Mouse (Mus musculus) spleen, postnatal 4 days (tissue): ENCODE measurements around the gene Ccdc71.

Source experiments
- DNase-seq, 2 experiments: peaks; one replicate each; pipeline ENCODE4 v3.0.0; 2022; ENCODE audit warnings: low spot score in 2 of 2

Ccdc71 gene

DNA sequence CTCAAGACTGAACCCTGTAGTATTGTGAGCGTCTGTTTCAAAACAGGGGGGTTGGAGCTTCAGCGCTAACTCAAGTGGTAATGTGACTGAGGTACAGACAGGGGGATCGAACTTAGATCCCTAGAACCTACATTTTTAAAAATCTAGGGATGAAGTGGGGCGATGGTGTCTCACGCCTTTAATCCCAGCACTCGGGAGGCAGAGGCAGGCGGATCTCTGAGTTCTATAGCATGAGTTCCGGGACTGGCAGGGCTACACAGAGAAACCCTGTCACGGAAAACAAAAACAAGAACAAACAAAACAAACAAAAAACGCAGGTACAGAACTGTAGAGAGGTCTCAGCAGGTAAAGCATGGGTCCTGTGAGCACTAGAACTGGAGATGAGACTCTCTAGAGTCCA is 3.4 kb upstream of the Ccdc71 start:
- no peak for DNase-seq

DNA sequence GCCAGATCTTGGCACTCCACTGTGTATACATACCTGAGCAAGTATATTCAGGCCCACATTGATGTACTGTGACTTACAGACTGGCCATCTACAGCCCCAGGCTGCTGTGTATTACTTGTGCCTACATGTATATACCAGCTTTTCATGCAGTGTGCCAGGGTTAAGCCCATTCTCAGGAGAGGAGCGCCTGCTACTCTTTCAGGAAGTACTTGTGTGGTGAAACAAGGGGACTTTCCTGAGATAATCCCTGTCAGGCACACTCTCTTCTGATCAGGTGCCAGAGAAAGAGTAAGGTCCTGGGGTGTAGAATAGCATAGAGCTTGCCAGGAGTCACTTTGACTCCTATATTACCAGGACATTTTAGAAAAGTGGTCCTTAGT is 398 bp upstream of the Ccdc71 start:
- DNase-seq = no peak

DNA sequence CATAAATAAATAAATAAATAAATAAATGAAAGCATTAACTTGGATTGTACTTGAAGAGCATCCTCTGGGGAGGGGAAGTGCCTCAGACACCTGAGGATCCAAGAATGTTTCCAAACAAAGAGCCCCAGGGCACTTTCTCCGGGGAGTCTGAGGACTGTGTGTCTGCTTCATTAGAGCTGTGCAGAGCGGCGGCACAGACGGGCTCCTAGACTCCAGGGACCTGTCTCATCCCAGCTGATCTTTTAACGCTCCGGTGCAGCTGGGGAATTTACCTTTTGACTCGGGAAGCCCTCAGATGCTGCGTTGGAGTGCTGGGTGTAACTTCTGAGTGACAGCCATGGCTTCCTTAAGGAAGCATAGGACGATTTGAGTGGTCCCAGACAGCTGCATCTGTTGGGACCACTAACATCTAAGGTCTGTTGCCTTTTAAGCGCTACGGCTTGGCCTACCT is 879 bp downstream of the Ccdc71 start, which contains the start of gene Klhdc8b:
Gene Klhdc8b (minus strand): TSS at position 401 of the 451 bp plus-strand sequence.
- DNase-seq = no peak

DNA sequence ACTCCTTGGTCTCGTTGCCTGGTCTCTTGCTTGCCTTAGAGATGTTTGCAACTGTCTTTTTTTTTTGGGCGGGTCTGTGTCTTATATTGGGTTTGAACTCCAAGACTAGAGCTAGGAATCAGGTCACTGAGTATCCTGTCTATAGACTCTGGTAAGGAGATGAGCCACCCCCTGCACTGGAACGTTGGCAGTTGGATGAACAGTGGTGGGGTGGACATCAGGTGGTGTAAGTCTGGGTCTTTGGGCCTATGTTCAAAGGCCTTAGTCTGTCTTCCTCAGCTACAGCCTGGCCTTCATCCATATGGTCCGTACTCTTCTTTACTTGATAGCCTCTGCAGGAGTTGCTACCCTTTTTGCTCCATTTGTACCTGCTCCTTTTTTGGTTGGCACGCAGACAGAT is 1.3 kb downstream of the Ccdc71 start:
- no peak for DNase-seq

DNA sequence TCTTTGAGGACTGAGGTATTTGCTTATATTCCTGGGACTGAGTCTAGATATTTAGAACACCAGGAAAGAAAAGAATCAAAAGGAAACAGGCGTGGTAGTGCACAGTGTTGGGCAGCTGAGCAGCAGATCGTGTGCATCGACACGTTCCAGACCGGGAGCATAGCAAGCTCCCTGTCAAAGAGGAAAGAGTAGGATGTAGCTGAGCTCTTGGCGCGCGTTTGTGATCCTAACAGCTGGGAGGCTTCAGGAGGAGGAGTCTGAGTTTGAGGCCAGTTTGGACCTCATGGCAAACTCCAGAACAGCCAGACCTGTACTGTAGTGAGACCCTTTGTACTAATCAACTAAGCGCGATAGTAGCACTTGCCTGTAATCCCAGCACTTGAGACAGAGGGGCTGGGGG is 1.9 kb downstream of the Ccdc71 start:
- no peak for DNase-seq

DNA sequence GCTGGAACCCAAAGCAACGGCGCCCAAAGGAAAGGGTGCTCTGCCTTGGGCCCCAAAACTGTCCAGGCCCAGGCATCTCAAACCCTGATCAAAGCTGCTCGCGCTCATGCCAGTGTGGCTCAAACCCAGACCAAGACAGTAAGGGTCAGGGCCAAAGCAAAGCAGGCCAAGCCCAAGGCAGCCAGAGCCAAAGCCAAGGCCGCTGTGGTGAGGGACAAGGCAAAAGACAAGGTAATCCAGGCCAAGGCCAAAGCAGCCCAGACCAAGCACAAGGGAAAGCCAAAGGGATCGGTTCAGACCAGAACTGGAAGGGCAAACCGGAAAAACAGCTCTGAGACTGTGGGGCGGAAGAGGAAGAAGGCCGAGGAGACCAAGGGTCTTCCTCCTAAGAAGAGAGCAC is 3.4 kb downstream of the Ccdc71 start:
- DNase-seq = no peak

DNA sequence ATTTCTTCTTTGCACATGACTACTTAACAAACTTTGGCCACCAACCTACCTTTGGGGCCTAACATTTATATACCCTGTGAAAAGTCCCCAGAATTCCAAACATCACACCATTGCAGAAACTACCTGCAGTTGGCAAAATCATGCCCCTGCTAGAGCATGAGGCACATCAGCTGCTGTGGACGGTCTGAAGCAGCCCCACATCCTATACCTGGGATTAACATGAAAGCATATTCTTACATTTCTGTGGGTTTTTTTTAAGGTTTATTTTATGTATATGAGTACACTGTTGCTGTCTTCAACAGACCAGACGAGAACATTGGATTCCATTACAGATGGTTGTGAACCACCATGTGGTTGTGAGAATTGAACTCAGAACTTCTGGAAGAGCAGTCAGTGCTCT is 5.9 kb downstream of the Ccdc71 start:
- DNase-seq = no peak

DNA sequence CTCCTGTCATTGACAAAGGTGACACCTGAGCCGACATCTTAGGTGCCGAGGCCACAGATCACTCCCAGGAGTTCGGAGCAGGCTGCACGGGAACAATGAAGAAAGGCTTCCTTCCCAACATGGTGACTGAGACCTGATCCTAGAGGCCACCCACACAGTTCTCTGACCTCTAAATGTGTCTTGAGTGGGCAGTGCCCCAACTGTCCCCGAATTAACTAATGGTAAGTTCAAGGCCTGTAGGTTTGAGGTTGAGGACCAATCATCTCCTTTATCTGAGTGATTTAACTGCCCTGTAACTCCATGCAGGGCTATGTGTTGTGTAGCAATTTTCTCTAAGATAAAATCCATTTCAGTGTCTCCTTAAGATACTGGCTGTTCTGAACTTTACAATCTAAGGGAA is 9.1 kb downstream of the Ccdc71 start:
- DNase-seq = no peak

DNA sequence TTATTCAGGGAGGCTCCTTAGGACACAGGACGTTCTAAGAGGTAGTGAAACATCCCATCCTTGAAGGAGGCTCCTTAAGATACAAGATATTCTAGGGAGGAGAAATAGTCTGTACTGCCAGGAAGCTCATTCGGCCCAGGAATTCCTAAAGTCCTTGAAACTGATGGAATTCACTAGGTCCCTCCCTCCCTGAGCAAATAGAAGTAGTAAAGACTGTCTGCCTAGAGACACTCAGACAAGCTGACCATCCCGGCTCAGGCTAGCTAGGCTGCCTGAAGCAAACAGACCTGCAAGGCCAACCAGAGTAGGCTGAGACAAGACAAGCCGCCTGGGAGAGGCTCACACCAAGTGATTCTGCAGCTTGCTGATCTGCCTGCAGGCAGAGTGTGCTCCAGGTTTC is 9.5 kb downstream of the Ccdc71 start:
- no peak for DNase-seq

DNA sequence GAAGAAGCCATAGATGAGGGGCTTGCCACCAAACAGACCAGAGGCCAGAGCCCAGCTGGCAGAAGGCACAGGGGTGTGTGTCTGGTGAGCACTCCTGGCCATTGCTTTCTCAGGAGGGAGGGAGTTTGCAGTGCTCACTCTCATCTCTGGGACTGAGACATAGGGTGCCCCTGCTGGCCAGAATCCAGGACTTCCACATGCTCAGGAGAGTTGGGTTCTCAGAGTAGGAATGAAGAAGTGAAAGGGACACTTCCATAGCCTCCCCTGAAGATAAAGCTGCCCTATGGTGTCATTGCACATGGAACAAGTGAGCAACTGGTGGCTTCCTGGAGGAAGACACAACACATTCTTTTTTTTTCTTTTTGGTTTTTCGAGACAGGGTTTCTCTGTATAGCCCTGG is 14.2 kb downstream of the Ccdc71 start:
- no peak for DNase-seq

DNA sequence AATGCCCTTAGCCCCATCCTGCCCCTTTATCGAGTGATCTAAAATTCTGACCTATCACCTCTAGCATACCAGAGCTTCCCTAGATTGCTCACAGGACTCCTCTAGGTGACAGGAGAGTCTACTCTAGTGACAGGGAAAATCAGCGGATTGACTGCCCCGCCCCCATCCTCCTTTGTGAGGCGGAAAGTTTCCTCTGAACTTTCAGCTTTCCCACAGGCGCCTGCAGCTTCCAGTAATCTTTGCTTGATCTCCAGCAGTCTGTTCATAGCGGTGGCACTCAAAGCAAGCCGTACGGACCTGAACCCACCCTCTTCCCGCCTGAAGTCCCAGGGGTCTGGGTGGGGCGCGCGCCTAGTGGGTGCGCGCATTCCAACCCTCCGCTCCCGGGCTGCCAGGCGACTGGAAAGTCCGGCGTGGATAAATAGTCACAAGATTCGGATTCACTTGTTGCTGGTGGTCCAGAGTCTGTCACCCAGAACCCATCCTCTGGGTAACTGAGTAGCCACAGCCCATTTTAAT is 18.4 kb downstream of the Ccdc71 start:
- peak; percentile 28 to 63 for DNase-seq

DNA sequence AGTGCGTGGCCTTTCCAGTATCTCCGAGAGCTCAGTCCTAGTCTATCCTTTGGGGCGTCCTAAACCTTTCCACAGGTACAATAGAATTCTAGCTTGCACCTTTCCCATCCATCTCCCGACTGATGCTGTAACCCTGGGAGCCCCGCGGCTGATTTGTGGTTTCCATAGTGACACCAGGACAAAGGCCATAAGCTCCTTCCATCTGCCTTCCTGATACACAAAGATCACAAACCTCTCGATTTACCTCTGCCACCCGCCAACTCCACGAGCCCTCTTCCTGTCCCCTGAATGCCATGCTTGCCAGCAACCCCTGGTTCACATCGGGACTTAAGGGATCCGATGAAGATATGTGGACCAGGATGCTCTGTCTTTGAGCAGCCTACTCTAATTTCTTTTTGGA is 18.9 kb downstream of the Ccdc71 start:
- DNase-seq = no peak

DNA sequence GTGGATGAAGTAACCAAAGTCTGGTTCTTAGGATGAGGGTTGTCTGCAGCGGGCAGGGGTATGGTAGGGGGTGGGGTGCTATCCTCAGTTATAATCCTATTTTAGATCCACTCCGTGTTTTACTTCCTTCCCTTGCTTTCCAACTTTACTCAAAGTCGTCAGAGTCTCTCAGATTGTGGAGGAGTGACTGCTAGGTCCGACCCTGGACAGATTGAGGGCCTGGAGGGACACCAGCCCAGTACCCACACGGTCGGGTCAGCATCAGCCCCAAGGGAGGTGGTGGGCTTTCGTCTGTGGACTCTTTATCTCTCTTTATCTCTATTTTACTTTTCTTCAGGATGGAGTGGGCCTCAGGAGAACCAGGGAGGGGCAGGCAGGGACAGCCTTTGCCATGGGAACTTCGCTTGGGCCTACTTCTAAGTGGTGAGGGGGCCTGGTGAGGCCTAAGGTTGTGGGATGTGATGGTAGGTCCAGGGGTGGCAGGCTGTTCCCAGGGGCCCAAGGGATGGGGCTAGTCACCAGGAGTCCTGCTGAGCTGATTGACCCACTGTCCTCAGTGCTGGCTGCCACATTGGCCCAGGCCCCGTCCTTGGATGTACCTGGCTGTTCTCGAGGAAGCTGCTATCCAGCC is 19.5 kb downstream of the Ccdc71 start, which contains the start of gene Lamb2:
Gene Lamb2 (plus strand): TSS at position 16 of the 631 bp plus-strand sequence.
- DNase-seq = no peak

DNA sequence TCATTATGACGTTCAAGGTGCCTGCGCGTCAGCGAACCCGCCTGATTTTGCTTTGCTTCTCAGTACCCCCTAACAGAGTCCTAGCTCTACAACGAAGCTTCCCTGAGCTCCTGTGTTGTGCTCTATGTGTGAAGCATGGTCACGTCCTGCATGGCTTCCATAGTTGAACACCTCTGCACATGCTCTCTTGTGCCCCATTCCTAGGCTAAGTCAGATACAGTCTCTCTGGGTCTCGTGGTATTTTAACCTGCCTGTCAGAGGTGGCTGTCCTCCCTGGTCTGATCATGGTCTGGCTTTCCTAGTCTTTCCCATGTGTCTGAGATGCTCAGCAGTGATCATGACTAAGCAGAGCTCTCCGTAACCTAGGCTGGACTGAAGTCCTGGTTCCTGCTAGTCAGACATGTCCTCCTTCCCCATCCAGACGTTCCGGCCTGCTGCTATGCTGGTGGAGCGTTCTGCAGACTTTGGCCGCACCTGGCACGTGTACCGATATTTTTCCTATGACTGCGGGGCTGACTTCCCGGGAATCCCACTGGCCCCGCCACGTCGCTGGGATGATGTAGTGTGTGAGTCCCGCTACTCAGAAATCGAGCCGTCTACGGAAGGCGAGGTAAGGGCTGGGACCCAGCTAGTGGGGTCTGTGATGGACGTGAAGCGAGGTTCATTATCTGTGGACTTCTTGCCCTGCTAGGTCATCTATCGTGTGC is 20.6 kb downstream of the Ccdc71 start:
- no peak for DNase-seq

DNA sequence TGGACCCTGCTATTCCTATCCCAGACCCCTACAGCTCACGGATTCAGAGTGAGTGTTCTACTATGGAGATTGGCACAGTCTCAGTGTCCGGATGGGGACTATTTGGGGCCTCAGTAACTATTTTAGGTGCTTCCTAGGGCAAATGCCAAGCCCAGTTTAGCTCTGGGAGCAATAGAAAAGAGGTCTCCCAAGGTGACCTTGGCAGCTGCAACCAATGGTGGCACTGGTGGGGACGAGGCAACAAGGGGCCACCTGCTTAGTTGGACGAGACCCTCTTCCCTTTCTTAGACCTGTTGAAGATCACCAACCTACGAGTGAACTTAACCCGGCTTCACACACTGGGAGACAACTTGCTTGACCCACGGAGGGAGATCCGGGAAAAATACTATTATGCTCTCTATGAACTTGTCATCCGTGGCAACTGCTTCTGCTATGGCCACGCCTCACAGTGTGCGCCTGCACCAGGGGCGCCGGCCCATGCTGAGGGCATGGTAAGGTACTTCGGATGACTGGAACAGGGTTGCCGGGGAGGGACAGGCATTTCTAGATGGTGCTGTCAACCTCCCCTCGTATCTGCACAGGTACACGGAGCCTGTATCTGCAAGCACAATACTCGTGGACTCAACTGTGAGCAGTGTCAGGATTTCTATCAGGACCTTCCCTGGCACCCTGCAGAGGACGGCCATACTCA is 21.3 kb downstream of the Ccdc71 start:
- DNase-seq = no peak

DNA sequence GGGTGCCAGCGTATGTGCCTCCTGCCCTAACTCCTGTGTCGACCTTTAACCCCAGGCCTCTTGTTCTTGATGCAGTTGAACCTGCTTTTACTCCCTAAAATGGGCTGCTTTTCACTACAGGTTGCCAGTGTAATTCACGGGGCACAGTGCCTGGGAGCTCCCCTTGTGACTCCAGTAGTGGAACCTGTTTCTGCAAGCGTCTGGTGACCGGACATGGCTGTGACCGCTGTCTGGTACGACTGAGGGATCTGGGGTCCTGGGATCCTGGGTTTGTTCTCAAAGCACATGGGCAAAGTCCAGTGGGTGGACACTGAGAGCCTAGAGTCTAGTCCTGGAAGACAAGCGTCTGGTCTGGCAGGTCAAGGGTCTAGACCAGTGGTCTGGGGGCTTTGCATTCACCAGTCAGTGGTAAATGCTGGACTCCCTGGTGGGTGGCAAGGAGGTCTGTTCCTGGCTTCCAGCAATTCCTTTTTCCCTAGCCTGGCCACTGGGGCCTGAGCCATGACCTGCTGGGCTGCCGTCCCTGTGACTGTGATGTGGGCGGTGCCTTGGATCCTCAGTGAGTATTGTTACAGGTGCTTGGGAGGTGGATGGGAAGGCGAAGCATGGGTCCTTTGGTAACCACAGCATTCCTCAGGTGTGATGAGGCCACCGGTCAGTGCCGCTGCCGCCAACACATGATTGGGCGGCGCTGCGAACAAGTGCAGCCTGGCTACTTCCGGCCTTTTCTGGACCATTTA is 22.9 kb downstream of the Ccdc71 start:
- DNase-seq = no peak

DNA sequence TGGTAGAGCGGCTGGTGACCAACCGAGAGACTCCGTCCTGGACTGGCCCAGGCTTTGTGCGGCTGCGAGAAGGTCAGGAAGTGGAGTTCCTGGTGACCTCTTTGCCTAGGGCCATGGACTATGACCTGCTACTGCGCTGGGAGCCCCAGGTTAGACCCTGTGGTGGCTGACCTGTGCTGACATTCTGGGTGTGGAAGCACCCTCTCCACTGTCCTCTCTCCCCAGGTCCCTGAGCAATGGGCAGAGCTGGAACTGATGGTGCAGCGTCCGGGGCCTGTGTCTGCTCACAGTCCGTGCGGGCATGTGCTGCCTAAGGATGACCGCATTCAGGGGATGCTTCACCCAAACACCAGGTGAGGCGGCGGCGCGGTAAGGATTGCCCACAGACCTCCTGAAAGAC is 23.7 kb downstream of the Ccdc71 start:
- no peak for DNase-seq

DNA sequence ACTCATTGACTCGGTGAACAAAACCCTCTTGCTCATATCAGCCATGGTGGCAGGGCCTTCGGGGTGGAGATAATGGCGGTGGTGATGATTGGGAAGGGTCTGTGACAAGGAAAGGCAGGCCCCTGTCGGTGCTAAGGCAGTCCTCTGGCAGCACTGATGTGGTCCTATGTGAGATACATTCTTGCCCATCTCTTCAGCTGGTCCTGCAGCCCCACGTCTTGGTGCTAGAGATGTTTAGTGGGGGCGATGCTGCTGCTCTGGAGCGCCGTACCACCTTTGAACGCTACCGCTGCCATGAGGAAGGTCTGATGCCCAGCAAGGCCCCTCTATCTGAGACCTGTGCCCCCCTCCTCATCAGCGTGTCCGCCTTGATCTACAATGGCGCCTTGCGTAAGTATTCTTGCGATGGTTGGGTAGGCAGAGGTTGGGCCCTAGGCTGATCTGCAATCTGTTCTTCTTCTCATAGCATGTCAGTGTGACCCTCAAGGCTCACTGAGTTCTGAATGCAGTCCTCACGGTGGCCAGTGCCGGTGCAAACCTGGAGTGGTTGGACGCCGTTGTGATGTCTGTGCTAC is 25.1 kb downstream of the Ccdc71 start:
- peak in 1 of 2 experiments; percentile 55 for DNase-seq

DNA sequence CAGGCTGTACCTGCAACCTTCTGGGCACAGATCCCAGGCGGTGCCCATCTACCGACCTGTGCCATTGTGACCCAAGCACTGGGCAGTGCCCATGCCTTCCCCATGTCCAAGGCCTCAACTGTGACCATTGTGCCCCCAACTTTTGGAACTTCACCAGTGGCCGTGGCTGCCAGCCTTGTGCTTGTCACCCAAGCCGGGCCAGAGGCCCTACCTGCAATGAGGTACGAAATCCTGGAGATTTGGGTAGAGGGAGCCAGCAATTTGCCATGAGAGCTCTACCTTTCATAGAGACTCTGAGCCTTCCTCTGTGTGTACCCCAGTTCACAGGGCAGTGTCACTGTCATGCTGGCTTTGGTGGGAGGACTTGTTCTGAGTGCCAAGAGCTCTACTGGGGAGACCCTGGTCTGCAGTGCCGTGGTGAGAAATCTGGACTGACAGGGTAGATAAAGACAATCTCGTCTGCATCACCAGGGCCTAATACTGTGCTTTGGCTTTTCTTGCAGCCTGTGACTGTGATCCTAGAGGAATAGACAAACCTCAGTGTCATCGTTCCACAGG is 26.7 kb downstream of the Ccdc71 start:
- peak in 1 of 2 experiments; percentile 58 for DNase-seq

DNA sequence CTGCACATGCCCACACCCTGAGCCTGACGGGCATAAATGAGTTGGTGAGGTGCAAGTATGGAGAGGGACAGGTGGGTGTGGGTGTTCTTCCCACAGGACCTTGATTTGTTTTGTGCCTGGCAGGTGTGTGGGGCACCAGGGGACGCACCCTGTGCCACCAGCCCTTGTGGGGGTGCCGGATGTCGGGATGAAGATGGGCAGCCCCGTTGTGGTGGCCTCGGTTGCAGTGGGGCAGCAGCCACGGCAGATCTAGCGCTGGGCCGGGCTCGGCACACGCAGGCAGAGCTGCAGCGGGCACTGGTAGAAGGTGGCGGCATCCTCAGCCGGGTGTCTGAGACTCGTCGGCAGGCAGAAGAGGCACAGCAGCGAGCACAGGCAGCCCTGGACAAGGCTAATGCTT is 28.1 kb downstream of the Ccdc71 start:
- peak in 1 of 2 experiments; percentile 63 for DNase-seq

DNA sequence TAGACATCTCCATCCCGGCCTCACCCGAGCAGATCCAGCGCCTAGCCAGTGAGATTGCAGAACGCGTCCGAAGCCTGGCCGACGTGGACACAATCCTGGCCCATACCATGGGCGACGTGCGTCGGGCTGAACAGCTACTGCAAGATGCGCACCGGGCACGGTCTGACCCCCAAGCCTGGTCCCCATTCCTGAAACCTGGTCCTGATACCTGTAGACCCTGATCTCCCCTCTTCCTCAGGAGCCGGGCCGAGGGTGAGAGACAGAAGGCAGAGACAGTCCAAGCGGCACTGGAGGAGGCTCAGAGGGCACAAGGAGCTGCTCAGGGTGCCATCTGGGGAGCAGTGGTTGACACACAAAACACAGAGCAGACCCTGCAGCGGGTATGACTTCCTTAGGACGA is 28.9 kb downstream of the Ccdc71 start:
- DNase-seq = peak in 1 of 2 experiments; percentile 62
